Mouse (Mus musculus) hindbrain, embryonic 15.5 days (tissue): ENCODE measurements around the gene Stat5b. TPM values are rescaled to one million over a fixed set of nuclear protein-coding genes. Genes with fewer than 3 reads are reported as not detected.

Source experiments
- ATAC-seq: fragments of 200-750 bp; cut with Nextera tagmentation; 2 replicates; pipeline ENCODE4 v1.8.0; 2017; ENCODE audit warnings: low read depth, moderate number of reproducible peaks, moderate TSS enrichment; ENCODE audit not compliant: low FRiP score
- H3K27ac ChIP-seq: fragments of 300-500 bp; sonication (generic); replicated peaks from 2 replicates; pipeline ENCODE4 v1.5.1; 2015; ENCODE audit warnings: mild to moderate bottlenecking, inconsistent platforms
- H3K27me3 ChIP-seq: fragments of 300-500 bp; sonication (generic); 2 replicates; pipeline ENCODE4 v1.6.1; 2015; ENCODE audit warnings: control low read depth, inconsistent platforms
- H3K36me3 ChIP-seq: fragments of 300-500 bp; sonication (generic); 2 replicates; pipeline ENCODE4 v1.6.1; 2015; ENCODE audit warnings: control low read depth, inconsistent platforms
- H3K4me1 ChIP-seq: fragments of 300-500 bp; sonication (generic); replicated peaks from 2 replicates; pipeline ENCODE4 v1.6.1; 2015; ENCODE audit warnings: control low read depth, inconsistent platforms
- H3K4me2 ChIP-seq: fragments of 300-500 bp; sonication (generic); 2 replicates; pipeline ENCODE4 v1.6.1; 2015; ENCODE audit warnings: moderate library complexity, mild to moderate bottlenecking, inconsistent platforms
- H3K4me3 ChIP-seq: fragments of 300-500 bp; sonication (generic); 2 replicates; pipeline ENCODE4 v1.5.1; 2015; ENCODE audit warnings: mild to moderate bottlenecking, inconsistent platforms
- H3K9ac ChIP-seq: fragments of 300-500 bp; sonication (generic); 2 replicates; pipeline ENCODE4 v1.6.1; 2015; ENCODE audit warnings: inconsistent platforms
- H3K9me3 ChIP-seq: fragments of 300-500 bp; sonication (generic); 2 replicates; pipeline ENCODE4 v1.6.1; 2016; ENCODE audit warnings: control low read depth, inconsistent platforms
- WGBS: fragments of 180-500 bp; shearing (Covaris S2); methylation state at CpG from one replicate; pipeline ENCODE4 v1.1.7; 2015; 5-methylcytosine and 5-hydroxymethylcytosine counted together
- polyA plus RNA-seq: library from polyadenylated mRNA; unstranded; fragments of >200 nt; fragmentation: Nextera tagmentation; extraction: Ambion mirVana; gene quantifications from 2 replicates; pipeline ENCODE4 v1.2.1, GENCODE M21; 2015

Stat5b gene
- polyA plus RNA-seq, 1 experiment from 2014 or later = 20.3 TPM

DNA sequence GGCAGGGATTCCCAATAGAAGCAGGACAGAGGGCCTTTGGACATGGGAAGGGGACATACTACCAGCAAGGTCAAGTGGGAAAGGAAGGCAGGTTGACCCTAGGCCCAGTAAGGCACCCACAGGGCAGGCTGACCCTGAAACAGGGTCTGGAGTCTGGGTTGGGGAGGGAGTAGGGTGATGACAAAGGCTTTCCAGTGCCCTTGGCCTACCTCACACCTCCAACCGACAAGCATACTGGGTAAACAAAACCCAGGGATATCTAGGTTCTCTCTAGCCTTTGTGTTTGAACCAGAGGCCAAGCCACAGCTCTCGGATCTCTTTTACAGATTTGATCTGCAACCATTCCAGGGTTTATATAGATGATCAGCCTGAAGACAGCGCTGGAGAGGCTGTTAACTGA, 37.2 kb upstream of the Stat5b start:
- Histone ChIP-seq H3K36me3 (peaks cover 14% of the 10 kb centered on the region; the same call in 1 of the 2 replicates), H3K9ac (no peak overlapping the region), H3K4me3 (no peak overlapping the region), H3K4me1 (no peaks in the 10 kb centered on the region), H3K4me2 (no peak overlapping the region), H3K9me3 (no peaks in the 10 kb centered on the region), H3K27ac (no peak overlapping the region), H3K27me3 (no peaks in the 10 kb centered on the region)
- no peak for ATAC-seq
- 84% methylated on average over 3 of the region's 3 CpGs for WGBS

DNA sequence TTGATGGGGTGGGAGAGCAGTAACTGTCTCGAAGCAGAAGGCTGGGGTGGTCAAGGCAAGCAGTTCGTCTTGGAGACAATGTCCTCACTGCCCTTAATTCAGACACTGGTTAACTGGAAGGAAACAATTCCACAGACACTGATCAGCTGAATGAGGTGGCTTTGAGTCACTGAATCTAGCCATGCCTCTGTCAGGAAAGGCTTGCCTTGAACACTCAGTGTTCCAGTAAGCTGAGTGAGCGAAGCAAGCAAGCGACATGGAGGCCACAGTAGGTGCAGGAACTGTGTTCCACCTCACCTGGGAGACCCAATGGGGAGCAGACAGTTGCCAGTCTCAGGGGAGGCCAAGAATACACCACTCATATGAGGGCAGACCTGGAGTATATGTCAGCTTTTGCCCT, 36.7 kb upstream of the Stat5b start:
- Histone ChIP-seq H3K9me3 (no peaks in the 10 kb centered on the region), H3K36me3 (peaks cover 14% of the 10 kb centered on the region; the same call in 1 of the 2 replicates)

DNA sequence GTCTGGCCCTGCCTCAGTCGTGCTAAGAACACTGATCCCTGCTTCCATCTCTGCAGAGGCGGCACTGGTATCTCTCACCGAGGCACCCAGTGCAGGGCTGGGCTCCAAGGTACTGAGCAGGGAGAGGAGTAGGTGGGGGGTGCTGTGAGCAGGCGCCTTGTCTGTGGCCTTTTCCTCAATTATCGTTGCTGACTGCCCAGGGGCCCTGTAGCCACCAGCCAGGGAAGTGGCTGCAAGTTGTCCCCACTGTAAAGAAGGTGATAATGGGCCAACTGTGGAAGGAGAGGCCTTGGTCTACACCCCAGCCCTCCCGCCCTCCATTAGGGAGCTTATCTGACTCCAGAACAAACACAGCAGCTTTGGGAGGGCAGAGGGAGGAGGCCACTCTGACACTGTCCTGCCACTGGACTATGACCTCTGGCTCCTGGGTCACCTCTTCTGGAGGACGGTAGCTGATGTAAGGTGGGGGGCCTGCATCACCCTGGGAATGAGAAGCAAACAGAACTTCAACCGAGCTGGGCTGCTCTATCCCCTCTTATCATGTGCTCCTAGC, 35.7 kb upstream of the Stat5b start:
- Histone ChIP-seq H3K9me3 (no peaks in the 10 kb centered on the region), H3K4me2 (no peak overlapping the region), H3K27ac (no peak overlapping the region), H3K4me3 (no peak overlapping the region), H3K27me3 (no peaks in the 10 kb centered on the region), H3K9ac (no peak overlapping the region), H3K36me3 (peaks cover 14% of the 10 kb centered on the region; the same call in 1 of the 2 replicates), H3K4me1 (no peaks in the 10 kb centered on the region)
- ATAC-seq = no peak
- 68% methylated on average over 8 of the region's 8 CpGs for WGBS

More for the DNA sequence above, 36.7 kb upstream of the Stat5b start:
- no peaks in the 10 kb centered on the region for H3K27me3 ChIP-seq
- H3K9ac ChIP-seq = no peak overlapping the region
- no peak overlapping the region for H3K27ac ChIP-seq
- H3K4me1 ChIP-seq = no peaks in the 10 kb centered on the region
- H3K4me2 ChIP-seq = no peak overlapping the region
- no peak overlapping the region for H3K4me3 ChIP-seq
- 90% methylated on average over 4 of the region's 4 CpGs for WGBS
- ATAC-seq = no peak

DNA sequence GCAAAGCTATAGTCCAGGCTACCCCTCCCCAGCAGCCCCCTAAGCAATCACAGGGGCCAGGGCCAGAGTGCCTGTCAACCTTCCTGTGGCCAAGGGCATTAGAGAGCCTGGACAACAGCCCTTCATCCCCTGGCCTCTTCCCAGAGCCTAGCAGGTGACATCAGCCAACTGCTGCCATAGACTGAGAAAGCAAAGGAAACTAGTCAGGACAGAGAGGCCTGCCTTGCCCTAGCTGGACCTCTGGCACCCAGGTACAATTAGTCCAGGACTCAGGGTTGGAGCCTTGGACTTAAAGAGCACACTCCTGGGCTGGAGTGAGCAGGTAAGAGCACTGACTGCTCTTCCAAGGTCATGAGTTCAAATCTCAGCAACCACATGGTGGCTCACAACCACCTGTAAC, 34.9 kb upstream of the Stat5b start:
- ATAC-seq = no peak
- no peaks in the 10 kb centered on the region for H3K27me3 ChIP-seq
- H3K9me3 ChIP-seq = no peaks in the 10 kb centered on the region
- peaks cover 14% of the 10 kb centered on the region; the same call in 1 of the 2 replicates for H3K36me3 ChIP-seq
- no peak overlapping the region for H3K4me2 ChIP-seq
- no peaks in the 10 kb centered on the region for H3K4me1 ChIP-seq
- H3K4me3 ChIP-seq = no peak overlapping the region
- H3K9ac ChIP-seq = no peak overlapping the region
- no peak overlapping the region for H3K27ac ChIP-seq

DNA sequence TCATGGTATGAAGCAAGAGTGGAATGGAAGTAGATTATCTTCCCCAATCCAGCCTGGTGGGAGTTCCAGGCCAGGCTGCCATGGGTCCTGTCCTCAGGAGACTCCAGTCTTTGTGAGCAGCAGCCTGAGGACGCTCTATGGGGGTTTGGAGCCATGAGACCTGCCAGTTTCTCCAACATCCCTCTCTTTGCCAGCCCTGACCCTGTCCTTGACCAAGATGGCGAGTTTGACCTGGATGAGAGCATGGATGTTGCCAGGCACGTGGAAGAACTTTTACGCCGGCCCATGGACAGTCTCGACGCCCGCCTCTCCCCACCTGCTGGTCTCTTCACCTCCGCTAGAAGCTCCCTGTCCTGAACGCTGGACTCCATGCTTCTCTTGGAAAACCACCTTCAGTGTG, 33.1 kb upstream of the Stat5b start:
- Histone ChIP-seq H3K9me3 (no peaks in the 10 kb centered on the region), H3K4me2 (no peak overlapping the region), H3K4me1 (no peaks in the 10 kb centered on the region), H3K27me3 (no peaks in the 10 kb centered on the region), H3K9ac (no peak overlapping the region), H3K4me3 (no peak overlapping the region), H3K36me3 (peaks cover 7% of the 10 kb centered on the region; the same call in 1 of the 2 replicates), H3K27ac (no peak overlapping the region)
- WGBS = 89% methylated on average over 10 of the region's 10 CpGs
- no peak for ATAC-seq

DNA sequence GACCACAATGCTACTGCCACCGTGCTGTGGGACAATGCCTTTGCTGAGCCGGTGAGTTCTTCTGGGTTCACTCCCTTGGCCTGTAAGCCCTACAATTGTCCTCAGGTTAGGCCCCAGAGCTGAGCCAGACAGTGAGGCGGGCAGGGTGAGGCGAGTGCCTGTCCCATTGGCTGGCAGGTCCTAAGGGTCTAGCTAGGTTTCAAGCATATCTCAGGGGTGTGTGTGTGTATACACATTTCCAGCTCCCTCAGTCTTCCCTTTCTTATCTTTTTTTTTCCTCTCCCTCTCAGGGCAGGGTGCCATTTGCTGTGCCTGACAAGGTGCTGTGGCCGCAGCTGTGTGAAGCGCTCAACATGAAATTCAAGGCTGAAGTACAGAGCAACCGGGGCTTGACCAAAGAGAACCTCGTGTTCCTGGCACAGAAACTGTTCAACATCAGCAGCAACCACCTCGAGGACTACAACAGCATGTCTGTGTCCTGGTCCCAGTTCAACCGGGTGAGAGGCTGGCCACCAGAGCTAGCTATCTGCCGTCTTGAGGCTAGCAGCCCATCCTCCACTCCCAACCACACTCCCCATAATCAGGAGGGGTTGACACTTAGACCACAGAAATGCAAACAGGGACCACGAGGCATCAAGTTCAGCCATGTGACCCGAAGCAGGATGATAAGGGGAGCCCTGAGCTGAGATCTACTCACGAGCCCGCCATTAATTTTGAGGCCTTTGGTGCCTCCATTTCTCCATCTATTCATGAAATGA, 29.0 kb upstream of the Stat5b start:
- ATAC-seq = no peak
- no peak overlapping the region for H3K27ac ChIP-seq
- no peaks in the 10 kb centered on the region for H3K4me1 ChIP-seq
- 82% methylated on average over 15 of the region's 15 CpGs for WGBS
- no peaks in the 10 kb centered on the region for H3K36me3 ChIP-seq
- no peaks in the 10 kb centered on the region for H3K27me3 ChIP-seq
- H3K9me3 ChIP-seq = no peaks in the 10 kb centered on the region
- no peak overlapping the region for H3K4me2 ChIP-seq
- no peak overlapping the region for H3K4me3 ChIP-seq
- no peak overlapping the region for H3K9ac ChIP-seq

DNA sequence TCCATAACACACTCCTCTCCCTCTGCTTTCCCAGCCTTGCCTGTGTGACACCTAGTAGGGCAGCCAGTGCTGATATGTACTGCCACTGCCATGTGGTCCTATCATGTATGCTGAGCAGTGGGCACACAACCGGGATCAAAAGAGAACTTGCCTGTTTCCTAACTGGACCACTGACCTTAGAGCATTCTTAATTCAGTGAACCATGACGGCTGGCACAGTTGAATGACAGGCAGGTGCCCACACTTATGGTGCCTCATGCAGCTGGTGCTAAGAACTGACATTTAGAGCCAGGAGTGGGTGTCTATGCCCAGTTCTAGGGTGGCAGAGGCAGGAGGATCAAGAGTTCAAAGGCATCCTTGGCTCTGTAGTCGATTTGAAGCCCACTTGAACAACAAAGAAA, 25.2 kb upstream of the Stat5b start:
- 71% methylated on average over 3 of the region's 3 CpGs for WGBS
- no peaks in the 10 kb centered on the region for H3K4me1 ChIP-seq

DNA sequence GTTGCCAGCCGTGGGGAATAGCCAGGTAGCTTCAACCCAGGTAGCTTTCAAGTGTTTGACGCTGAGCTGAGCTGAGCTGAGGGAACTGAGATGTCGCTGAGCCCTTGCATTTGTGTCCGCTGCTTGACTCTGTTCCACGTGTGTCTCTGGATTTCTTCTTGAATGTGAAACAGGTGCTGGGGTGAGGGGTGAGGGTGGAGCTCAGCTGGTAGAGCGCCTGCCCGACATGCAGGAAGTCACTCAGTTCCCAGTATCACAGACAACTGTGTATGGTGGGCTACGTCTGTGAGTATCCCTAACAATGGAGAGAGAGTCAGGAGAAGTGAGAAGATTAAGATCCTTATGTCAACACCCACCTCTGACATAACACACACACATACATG, 20.4 kb upstream of the Stat5b start:
- no peaks in the 10 kb centered on the region for H3K4me1 ChIP-seq
- H3K9me3 ChIP-seq = no peaks in the 10 kb centered on the region
- no peak for ATAC-seq
- H3K4me3 ChIP-seq = no peak overlapping the region
- no peak overlapping the region for H3K27ac ChIP-seq
- no peak overlapping the region for H3K9ac ChIP-seq
- H3K4me2 ChIP-seq = no peak overlapping the region
- 80% methylated on average over 8 of the region's 8 CpGs for WGBS
- H3K27me3 ChIP-seq = no peaks in the 10 kb centered on the region
- H3K36me3 ChIP-seq = no peaks in the 10 kb centered on the region

More for the DNA sequence above, 25.2 kb upstream of the Stat5b start:
- Histone ChIP-seq H3K36me3 (no peaks in the 10 kb centered on the region), H3K9ac (no peak overlapping the region), H3K4me2 (no peak overlapping the region), H3K9me3 (no peaks in the 10 kb centered on the region), H3K27me3 (no peaks in the 10 kb centered on the region), H3K4me3 (no peak overlapping the region), H3K27ac (no peak overlapping the region)
- ATAC-seq = no peak

DNA sequence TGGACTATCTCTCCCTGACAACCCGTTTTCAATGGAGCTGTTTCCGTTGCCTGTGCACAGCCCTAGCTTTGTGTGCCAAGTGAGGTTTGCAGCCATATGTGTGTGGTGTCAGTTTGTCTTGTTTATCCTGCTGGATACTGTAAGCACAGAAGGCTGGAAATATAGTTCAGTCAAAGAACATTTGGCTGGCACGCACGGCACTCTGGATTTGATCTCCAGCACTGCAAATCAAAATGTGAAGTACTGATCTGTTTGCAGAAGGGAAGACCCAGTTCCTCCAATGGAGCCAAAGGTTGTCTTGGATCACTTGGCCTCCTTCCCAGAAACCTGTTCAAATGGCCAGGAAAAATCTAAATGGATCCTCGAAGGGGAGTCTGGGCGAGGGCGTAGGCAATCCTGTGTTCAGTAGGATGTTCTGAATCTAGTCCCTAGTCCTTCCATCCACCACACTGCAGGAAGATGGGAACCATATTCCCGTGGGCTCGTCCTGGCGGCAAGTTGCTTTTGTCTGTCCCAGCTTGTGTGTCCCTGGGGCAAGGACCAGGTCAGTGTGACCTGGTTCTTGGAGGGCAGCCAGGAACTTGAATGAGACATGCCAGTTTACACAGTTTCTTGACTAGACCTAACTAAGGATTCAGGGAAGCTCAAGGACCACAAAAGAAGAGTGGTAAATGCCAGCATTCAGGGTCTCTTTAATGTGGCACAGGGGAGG, 19.9 kb upstream of the Stat5b start:
- Histone ChIP-seq H3K9me3 (no peaks in the 10 kb centered on the region), H3K36me3 (no peaks in the 10 kb centered on the region), H3K27me3 (no peaks in the 10 kb centered on the region), H3K4me2 (no peak overlapping the region), H3K27ac (no peak overlapping the region), H3K4me3 (no peak overlapping the region), H3K9ac (no peak overlapping the region), H3K4me1 (no peaks in the 10 kb centered on the region)
- WGBS = 74% methylated on average over 10 of the region's 10 CpGs
- no peak for ATAC-seq

DNA sequence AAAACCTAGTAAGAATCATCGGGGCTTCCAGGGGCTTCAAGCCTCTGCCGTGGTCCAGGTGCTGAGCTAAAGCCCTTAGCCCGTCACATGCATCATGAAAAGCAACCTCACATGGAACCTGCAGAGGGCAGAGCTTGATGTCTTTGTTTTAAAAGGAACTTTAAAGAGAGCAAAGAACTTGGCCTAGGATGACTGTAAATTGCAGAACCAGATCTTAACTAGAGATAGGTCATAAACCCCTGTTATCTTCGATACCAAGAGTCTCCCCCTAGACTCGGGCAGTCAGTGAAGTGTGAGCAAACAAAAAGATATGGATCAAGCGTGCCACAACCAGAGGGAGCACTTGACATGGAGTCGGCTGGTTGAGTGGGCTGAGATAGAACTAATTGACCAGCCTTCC, 15.1 kb upstream of the Stat5b start:
- WGBS = 88% methylated on average over 7 of the region's 7 CpGs
- Histone ChIP-seq H3K27ac (no peak overlapping the region), H3K27me3 (peaks cover 17% of the 10 kb centered on the region), H3K4me3 (no peak overlapping the region), H3K9me3 (no peaks in the 10 kb centered on the region), H3K36me3 (no peaks in the 10 kb centered on the region), H3K4me1 (peaks cover 2% of the 10 kb centered on the region; the same call in 1 of the 2 replicates), H3K9ac (no peak overlapping the region), H3K4me2 (no peak overlapping the region)
- no peak for ATAC-seq

DNA sequence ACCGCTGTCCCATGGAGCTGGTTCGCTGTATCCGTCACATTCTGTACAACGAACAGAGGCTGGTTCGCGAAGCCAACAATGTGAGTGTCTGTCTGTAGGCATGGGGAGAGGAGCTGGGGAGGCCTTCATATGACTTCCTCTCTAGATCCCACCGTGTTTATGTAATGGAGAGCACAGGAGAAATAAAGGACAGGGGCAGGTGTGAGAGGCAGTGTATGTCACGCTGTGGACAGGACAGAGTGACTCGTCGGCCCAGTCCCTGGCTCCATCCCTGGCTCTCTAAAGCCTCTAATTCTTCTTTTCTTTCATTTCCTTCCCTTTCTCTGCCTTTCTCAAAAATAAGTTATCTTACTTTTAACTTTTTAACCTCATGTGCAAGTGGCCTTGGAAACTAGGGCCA, 12.6 kb upstream of the Stat5b start:
- no peak overlapping the region for H3K4me3 ChIP-seq
- H3K9ac ChIP-seq = no peak overlapping the region
- ATAC-seq = no peak
- H3K4me2 ChIP-seq = no peak overlapping the region
- peaks cover 32% of the 10 kb centered on the region for H3K27me3 ChIP-seq
- WGBS = 94% methylated on average over 10 of the region's 10 CpGs
- peaks cover 9% of the 10 kb centered on the region; the same call in 1 of the 2 replicates for H3K4me1 ChIP-seq
- no peak overlapping the region for H3K27ac ChIP-seq
- no peaks in the 10 kb centered on the region for H3K36me3 ChIP-seq
- no peaks in the 10 kb centered on the region for H3K9me3 ChIP-seq

DNA sequence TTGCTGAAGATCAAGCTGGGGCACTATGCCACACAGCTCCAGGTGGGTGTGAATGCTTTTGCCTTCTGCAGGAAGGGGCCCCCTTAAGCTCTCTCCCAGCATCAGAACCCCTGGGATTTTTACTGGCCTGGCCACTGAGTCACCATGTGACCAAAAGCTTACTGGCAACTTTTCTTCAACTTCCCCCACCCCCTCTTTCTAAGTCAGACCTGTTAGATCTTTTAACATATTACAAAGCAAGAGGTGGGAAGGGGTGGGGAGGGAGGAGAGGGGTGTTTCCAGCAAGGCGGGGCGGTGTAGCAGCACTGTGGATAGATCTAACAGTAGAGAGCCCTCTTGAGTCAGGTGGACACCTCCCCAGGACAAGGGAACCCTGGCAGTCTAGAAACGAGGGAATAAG, 11.3 kb upstream of the Stat5b start:
- Histone ChIP-seq H3K27ac (no peak overlapping the region), H3K9ac (no peak overlapping the region), H3K4me2 (no peak overlapping the region), H3K9me3 (no peaks in the 10 kb centered on the region), H3K4me1 (peaks cover 9% of the 10 kb centered on the region; the same call in 1 of the 2 replicates), H3K27me3 (peaks cover 32% of the 10 kb centered on the region), H3K4me3 (no peak overlapping the region), H3K36me3 (no peaks in the 10 kb centered on the region)
- 42% methylated on average over 3 of the region's 3 CpGs for WGBS
- no peak for ATAC-seq
